Mouse (Mus musculus) c-Kit-negative CD71-positive TER-119-positive erythroid progenitor cells, embryonic 14.5 days (primary cell): ENCODE measurements around the gene Gapdhs.
"Not testable (repeated sequence)": the region's sequence is repeated elsewhere in the genome, so short reads cannot be mapped to it uniquely, and the experiment has no call there.

Source experiments
- DNase-seq: peaks from one replicate; pipeline ENCODE4 v3.0.0-alpha.2; 2013; ENCODE audit warnings: low read depth, low spot score

Gene Gapdhs

GRCm38 (mm10) chr7:30744022-30744598 lies 629 bp upstream of the Gapdhs start:
- no peak for DNase-seq

DNA sequence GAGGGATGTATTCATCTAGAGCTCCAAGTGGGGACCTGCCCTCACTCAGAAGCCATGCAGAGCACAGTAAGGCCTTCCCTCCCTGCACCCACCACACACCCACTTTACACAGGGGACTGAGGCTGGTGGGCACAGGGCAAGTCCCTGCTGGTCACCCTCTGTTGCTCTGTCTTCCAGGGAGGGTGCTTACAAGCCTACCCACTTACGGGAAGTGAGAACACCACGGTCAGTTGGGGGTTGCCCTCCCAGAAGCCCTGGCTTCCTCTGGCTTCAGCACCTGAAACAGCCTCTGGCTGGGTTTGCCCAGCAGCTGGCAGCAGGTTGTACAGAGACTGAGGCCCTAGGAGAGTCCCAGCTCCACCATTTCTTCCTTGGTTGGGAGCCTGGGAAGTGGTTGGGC lies 911 bp downstream of the Gapdhs start:
- DNase-seq, result not testable (repeated sequence)

DNA sequence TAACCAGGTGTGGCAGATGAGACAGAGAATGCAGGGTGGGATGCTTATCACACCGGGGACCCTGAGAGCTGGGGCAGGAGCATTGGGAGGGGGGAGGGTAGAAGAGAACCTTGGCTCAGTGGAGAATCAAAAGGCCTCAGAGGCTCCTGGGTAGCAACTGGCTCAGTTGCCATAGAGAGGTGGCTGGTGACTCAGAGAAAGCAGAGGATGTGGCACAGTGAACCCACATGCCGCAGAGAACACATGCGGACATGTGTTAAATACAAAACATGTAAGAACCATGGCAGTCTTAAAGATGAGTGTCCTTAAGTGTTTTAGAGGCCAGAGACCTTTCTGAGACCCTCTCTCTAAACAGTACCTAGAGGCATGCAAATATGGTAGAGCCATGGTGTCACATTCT lies 7.3 kb downstream of the Gapdhs start:
- DNase-seq, result no peak

DNA sequence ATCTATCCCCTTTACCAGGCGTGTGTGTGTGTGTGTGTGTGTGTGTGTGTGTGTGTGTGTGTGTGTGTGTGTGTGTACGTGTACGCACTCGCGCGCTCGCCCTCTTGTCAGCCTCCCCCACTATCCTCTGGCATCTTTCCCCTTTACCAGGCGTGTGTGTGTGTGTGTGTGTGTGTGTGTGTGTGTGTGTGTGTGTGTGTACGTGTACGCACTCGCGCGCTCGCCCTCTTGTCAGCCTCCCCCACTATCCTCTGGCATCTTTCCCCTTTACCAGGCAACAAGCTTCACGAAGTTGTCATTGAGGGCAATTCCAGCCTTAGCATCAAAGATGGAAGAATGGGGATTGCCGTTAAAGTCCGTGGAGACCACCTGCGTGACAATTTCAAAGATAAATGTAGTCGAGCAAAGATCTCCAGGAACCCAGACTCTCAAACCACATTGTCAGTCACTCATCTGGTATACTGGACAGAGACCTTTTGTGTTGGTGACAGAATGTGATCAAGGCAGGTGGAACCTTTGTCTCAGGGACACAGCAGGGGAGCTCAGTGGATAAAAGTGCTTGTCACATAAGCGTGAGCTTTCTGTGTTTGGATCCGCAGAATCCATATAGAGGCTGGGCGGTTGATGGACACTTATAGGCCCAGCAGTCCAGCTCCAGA lies 13.3 kb downstream of the Gapdhs start:
- DNase-seq, result not testable (repeated sequence)

GRCm38 (mm10) chr7:30729396-30730063 lies 14.0 kb downstream of the Gapdhs start, which contains the start of gene Tmem147:
Tmem147 (minus strand) TSS chr7:30729540.
- DNase-seq, result peak; percentile 75

DNA sequence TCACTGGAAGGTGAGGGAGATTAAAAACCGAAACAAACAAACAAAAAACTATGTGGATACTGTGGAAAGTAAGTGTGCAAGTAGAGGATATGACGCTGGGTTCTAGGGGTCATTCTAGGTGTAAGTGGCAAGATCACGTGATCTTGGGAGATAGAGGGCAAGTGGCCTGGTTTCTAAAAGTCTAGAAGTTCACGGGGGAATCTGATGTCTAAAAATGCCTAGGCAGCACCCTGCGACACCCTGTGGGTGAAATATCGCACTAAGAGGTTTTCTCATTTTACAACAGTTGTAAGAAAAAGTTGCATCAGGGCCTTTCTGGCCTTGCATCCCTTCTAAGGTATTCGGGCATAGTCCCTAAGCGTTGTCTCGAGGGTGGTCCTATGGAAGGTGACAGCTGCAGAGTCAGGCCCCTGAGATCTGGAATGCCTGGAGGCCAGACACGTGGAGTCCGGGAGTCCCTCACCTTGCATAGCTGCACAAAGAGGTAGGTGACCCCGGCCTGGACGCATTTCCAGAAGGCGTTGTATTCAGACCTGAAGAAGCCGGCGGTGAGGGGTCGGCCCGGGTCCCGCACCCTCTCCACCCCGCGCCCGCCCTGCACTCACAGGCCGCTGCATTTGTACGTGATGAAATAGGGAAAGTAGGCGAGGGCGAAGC lies 14.6 kb downstream of the Gapdhs start:
- no peak for DNase-seq

GRCm38 (mm10) chr7:30728214-30728613 lies 15.3 kb downstream of the Gapdhs start:
- DNase-seq, result no peak

- DNase-seq, result no peak
Measured at GRCm38 (mm10) chr7:30723274-30723953, 20.1 kb downstream of the Gapdhs start.

GRCm38 (mm10) chr7:30721286-30721685 lies 22.2 kb downstream of the Gapdhs start:
- DNase-seq, result no peak

- no peak for DNase-seq
Measured at GRCm38 (mm10) chr7:30719669-30720068, 23.8 kb downstream of the Gapdhs start.

- no peak for DNase-seq
Measured at GRCm38 (mm10) chr7:30717716-30718046, 25.8 kb downstream of the Gapdhs start.

DNA sequence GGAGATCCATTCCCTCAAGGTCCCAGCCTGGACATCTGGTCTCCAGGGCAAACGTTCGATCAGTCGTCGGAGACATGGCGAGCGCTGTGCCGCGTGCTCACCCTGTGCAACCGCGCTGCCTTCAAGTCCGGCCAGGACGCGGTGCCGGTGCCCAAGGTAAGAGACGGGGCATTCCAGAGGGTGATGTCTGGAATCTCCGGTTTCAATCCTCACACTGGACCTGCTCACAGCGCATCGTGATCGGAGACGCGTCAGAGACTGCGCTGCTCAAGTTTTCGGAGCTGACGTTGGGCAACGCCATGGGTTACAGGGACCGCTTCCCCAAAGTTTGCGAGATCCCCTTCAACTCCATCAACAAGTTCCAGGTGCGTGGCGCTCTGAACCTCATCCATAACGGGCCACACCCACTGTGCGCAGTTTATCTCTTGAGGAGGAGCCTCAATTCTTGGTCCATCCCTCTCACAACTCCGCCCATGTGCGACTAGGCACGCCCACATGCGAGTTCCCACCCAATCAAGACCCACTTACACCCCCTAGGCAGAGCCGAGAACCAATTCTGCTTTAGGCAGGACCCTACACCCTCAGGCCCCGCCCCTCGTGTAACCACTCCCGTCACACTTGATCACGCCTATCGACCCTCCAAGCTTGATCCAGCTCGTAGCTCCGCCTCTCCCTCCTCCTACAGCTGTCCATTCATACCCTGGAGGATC lies 26.3 kb downstream of the Gapdhs start:
- DNase-seq, result peak; percentile 65

- no peak for DNase-seq
Measured at GRCm38 (mm10) chr7:30711942-30712341, 31.5 kb downstream of the Gapdhs start, which contains the start of gene Atp4a. Atp4a (plus strand) TSS chr7:30712209.

- DNase-seq, result no peak
Measured at GRCm38 (mm10) chr7:30707441-30707840, 36.0 kb downstream of the Gapdhs start.

DNA sequence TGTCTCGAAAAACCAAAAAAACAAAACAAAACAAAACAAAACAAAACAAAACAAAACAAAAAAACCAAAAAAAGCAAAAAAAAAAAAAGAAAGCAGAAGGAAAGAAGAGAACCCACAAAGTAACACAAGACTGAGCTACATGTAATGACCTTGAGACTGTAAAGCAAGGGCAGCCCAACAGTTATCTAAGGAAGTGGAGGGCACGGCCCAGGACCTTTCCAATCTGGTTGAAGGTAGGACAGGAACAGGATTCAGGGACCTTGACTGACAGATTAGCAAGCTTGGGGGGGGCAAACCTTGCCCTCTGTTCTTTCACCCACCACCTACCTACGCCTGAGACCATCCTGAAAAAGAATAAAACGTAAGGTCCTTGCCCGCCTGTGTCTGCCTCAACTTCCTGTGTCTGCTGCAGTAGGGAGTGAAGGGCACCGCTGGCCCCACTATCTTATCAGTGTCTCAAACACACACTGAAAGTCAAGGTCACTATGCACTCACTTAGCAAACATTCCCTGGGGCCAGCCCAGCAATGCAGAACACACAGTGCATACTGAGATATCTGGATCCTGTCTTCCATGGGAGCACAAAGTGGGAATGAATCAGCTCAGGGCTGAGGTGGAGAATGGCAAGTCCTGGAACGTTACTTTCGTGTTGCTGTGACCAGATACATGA lies 37.1 kb downstream of the Gapdhs start:
- DNase-seq, result no peak

GRCm38 (mm10) chr7:30698589-30698988 lies 44.9 kb downstream of the Gapdhs start, which contains the start of gene 2200002J24Rik:
2200002J24Rik (plus strand) TSS chr7:30698926.
- peak; percentile 15 for DNase-seq

- no peak for DNase-seq
Measured at GRCm38 (mm10) chr7:30698101-30698500, 45.4 kb downstream of the Gapdhs start.

GRCm38 (mm10) chr7:30688325-30688724 lies 55.2 kb downstream of the Gapdhs start:
- DNase-seq, result no peak

DNA sequence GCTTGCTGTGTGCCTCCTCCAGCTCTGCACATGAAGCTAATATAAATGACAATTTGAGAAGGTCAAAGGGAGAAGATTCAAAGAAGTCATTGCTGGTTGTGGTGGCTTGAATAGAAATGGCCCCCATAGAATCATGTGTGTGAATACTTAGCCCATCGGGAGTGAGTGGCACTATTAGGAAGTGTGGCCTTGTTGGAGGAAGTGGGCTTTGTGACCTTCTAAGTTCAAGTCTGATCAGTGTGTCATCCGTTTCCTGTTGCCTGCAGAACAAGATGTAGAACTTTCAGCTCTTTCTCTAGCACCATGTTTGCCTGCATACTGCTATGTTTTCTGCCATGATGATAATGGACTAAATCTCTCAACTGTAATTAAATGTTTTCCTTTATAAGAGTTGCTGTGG lies 60.1 kb downstream of the Gapdhs start:
- no peak for DNase-seq

DNA sequence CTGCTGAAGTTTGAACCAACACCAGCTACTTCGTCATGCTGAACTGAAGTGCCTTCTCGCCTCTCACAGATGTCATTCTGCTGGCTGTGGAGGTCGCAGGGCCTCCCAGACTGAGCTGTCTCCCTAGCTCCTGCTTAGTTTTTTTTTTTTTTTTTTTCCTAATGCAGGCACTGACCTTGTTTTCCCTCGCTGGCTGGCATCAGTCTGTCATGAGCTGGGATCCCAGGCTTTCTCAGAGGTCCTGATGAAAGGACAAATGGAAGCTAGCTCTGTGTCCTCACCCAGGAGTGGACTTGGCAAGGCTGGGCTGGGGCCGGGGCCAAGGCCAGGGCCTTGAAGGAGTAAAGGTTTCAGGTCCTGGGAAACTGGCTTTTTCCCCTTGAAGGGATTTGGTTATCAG lies 61.6 kb downstream of the Gapdhs start:
- DNase-seq, result no peak
